Mouse (Mus musculus): Measurements from ENCODE around the gene Camk2n1. TPM values are rescaled to one million over a fixed set of nuclear protein-coding genes. Genes with fewer than 3 reads are reported as not detected.

Camk2n1 gene
- polyA plus RNA-seq, 1 experiment from 2014 or later, result 1.0 TPM

GRCm38 (mm10) chr4:138469080-138469479 is 15.0 kb downstream of the Camk2n1 start:
- peaks cover 29% of the 10 kb centered on the region for H3K4me1 ChIP-seq
- peaks cover 57% of the 10 kb centered on the region for H3K27me3 ChIP-seq (replicated peaks)
- no peak overlapping the region for H3K9ac ChIP-seq
- 5% methylated on average over 7 of the region's 7 CpGs for WGBS
- no peaks in the 10 kb centered on the region for H3K36me3 ChIP-seq
- H3K27ac ChIP-seq (replicated peaks), result 0 out of 2 replicates have a peak overlapping the region, but pooled peaks have one; percentile 7
- H3K4me2 ChIP-seq, result peak overlapping the region; percentile 51
- no peaks in the 10 kb centered on the region for H3K9me3 ChIP-seq
- ATAC-seq (ENCODE audit: extremely low read depth, insufficient number of reproducible peaks, low FRiP score, low TSS enrichment), result no peak
- H3K4me3 ChIP-seq, result 0 out of 2 replicates have a peak overlapping the region, but pooled peaks have one; percentile 8

- Histone ChIP-seq H3K9ac (0 out of 2 replicates have a peak overlapping the region, but pooled peaks have one; percentile 5), H3K4me1 (peaks cover 13% of the 10 kb centered on the region), H3K4me3 (no peak overlapping the region), H3K27me3 (replicated peaks) (peaks cover 66% of the 10 kb centered on the region), H3K9me3 (no peaks in the 10 kb centered on the region), H3K36me3 (no peaks in the 10 kb centered on the region), H3K27ac (replicated peaks) (no peak overlapping the region), H3K4me2 (no peak overlapping the region)
- ATAC-seq (ENCODE audit: extremely low read depth, insufficient number of reproducible peaks, low FRiP score, low TSS enrichment), result no peak
- WGBS, result 56% methylated on average over 7 of the region's 7 CpGs
Observed at GRCm38 (mm10) chr4:138471241-138471640, 17.1 kb downstream of the Camk2n1 start.

DNA sequence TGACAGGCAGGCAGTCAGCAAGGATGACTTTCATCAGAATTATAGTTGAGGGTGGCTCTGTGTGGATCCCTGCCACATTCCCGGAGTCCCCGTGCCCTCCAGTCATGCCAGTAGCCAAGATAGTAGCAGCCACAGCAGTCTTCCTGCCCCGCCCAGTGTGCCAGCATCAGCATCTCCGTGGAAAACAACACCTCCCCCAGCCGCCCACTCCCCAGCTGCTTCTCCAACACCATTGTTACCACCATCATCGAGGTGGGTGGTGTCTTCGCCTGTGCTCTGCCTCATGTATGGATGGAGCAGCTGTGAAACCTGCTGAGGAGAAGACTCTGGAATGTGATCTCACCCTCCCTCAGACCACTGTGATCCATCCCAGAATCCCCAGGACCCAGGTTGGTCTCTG is 25.5 kb downstream of the Camk2n1 start:
- 57% methylated on average over 7 of the region's 7 CpGs for WGBS
- Histone ChIP-seq H3K27me3 (replicated peaks) (peaks cover 48% of the 10 kb centered on the region), H3K4me3 (no peak overlapping the region), H3K9ac (no peak overlapping the region), H3K27ac (replicated peaks) (no peak overlapping the region), H3K36me3 (no peaks in the 10 kb centered on the region), H3K4me2 (no peak overlapping the region), H3K9me3 (no peaks in the 10 kb centered on the region; the same call in 1 of the 2 replicates), H3K4me1 (no peaks in the 10 kb centered on the region)
- no peak for ATAC-seq (ENCODE audit: extremely low read depth, insufficient number of reproducible peaks, low FRiP score, low TSS enrichment)

DNA sequence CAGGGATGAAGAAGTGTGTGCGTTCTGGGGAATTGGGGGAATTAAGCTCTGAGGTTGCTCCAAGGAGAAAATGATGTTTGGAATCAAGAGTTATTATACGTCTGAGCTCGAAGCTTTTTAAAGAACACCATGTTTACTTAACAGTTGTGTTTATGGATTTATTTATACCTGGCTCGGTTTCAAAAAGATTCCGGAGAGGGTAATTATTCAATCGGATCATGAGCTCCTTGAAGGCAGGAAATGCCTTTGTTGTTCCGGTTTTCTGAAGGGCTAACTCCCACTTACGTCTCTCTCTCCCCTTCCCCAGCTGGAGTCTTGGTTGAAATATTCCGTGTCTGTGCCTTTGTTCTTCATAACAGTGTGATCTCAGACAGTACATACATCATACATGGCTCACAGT is 26.8 kb downstream of the Camk2n1 start:
- no peak for ATAC-seq (ENCODE audit: extremely low read depth, insufficient number of reproducible peaks, low FRiP score, low TSS enrichment)
- no peaks in the 10 kb centered on the region for H3K36me3 ChIP-seq
- H3K27ac ChIP-seq (replicated peaks), result no peak overlapping the region
- WGBS, result 49% methylated on average over 9 of the region's 9 CpGs
- H3K9me3 ChIP-seq, result no peaks in the 10 kb centered on the region; the same call in 1 of the 2 replicates
- peaks cover 35% of the 10 kb centered on the region for H3K27me3 ChIP-seq (replicated peaks)
- H3K4me3 ChIP-seq, result no peak overlapping the region
- no peak overlapping the region for H3K9ac ChIP-seq
- H3K4me2 ChIP-seq, result no peak overlapping the region
- no peaks in the 10 kb centered on the region for H3K4me1 ChIP-seq

DNA sequence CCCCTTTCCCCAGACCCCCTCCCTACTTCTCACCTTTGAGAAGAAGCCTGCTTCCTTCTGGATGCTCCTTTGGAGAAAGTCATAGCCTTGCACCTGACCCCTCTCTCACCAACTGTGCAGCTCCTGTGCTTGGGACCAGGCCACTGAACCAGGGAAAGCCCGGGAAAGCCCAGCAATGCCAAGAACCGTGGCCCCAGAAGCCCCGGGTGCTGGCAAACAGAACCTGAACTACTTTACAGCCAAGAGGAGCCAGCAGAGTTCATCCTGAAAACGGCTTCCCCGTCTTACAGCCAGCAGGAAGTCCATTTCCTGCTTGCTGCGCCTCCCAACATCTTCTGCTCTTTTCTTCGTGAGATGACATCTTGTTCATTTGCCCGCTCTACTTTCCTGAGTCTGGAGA is 28.6 kb downstream of the Camk2n1 start:
- ATAC-seq (ENCODE audit: extremely low read depth, insufficient number of reproducible peaks, low FRiP score, low TSS enrichment), result no peak
- WGBS, result 57% methylated on average over 8 of the region's 8 CpGs
- no peaks in the 10 kb centered on the region for H3K4me1 ChIP-seq
- H3K36me3 ChIP-seq, result no peaks in the 10 kb centered on the region
- H3K27ac ChIP-seq (replicated peaks), result no peak overlapping the region
- H3K4me3 ChIP-seq, result no peak overlapping the region
- no peak overlapping the region for H3K4me2 ChIP-seq
- no peak overlapping the region for H3K9ac ChIP-seq
- H3K27me3 ChIP-seq (replicated peaks), result peaks cover 32% of the 10 kb centered on the region
- H3K9me3 ChIP-seq, result no peaks in the 10 kb centered on the region; the same call in 1 of the 2 replicates

DNA sequence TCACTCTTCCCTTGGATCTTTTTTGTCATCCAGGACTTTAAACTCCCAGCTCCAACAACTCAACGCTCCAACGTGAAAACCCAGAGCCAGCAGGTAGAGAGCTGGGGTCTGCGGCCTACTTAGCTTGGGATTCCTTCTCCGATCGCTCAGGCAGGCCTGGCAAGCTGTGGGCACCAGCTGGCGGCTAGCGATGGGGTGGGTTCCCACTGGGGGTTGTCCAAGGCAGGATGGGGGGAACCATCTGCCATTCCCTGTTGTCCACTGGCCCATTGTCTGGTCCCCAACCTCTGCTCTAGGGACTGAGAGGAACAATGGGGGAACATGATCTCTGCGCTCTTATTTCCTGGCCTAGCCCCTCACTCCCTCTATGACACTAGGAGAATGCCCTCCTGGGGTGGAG is 34.1 kb downstream of the Camk2n1 start:
- no peak overlapping the region for H3K27ac ChIP-seq (replicated peaks)
- no peak overlapping the region for H3K9ac ChIP-seq
- H3K9me3 ChIP-seq, result no peaks in the 10 kb centered on the region; the same call in 1 of the 2 replicates
- no peak for ATAC-seq (ENCODE audit: extremely low read depth, insufficient number of reproducible peaks, low FRiP score, low TSS enrichment)
- no peak overlapping the region for H3K4me2 ChIP-seq
- H3K4me1 ChIP-seq, result peaks cover 16% of the 10 kb centered on the region
- WGBS, result 57% methylated on average over 8 of the region's 8 CpGs
- H3K4me3 ChIP-seq, result no peak overlapping the region
- no peaks in the 10 kb centered on the region for H3K36me3 ChIP-seq
- H3K27me3 ChIP-seq (replicated peaks), result peaks cover 21% of the 10 kb centered on the region

DNA sequence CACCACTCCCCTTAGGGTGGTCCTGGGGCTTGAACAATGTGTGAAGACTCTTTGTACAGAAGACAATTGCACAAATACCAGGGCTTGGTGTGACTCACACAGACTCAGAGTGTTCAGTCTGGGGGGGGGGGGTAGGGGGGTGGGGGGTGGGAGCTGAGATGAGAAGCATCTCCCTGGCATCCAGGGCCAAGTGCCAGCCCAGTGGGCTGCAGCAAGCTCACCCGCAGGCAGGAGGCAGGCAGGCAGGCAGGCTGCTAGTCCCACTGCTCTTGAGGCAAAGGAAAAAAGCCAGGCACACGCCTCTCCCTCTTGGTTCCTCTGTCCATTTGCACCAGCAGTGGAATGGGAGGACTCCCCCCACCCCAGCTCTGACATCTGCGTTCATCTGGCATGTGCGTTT is 37.0 kb downstream of the Camk2n1 start:
- Histone ChIP-seq H3K4me2 (no peak overlapping the region), H3K36me3 (no peaks in the 10 kb centered on the region), H3K9me3 (no peaks in the 10 kb centered on the region), H3K27me3 (replicated peaks) (peaks cover 46% of the 10 kb centered on the region), H3K4me3 (no peak overlapping the region), H3K27ac (replicated peaks) (no peak overlapping the region), H3K9ac (no peak overlapping the region), H3K4me1 (peaks cover 45% of the 10 kb centered on the region)
- 76% methylated on average over 4 of the region's 4 CpGs for WGBS
- no peak for ATAC-seq (ENCODE audit: extremely low read depth, insufficient number of reproducible peaks, low FRiP score, low TSS enrichment)

GRCm38 (mm10) chr4:138493161-138494001 is 39.3 kb downstream of the Camk2n1 start:
- no peak overlapping the region for H3K9ac ChIP-seq
- WGBS, result 38% methylated on average over 5 of the region's 5 CpGs
- ATAC-seq (ENCODE audit: extremely low read depth, insufficient number of reproducible peaks, low FRiP score, low TSS enrichment), result peak; percentile 43; the same call in 1 of the 2 replicates
- H3K9me3 ChIP-seq, result no peaks in the 10 kb centered on the region
- H3K27ac ChIP-seq (replicated peaks), result no peak overlapping the region
- no peak overlapping the region for H3K4me2 ChIP-seq
- H3K4me3 ChIP-seq, result no peak overlapping the region
- H3K27me3 ChIP-seq (replicated peaks), result peaks cover 52% of the 10 kb centered on the region
- H3K36me3 ChIP-seq, result no peaks in the 10 kb centered on the region
- peaks cover 54% of the 10 kb centered on the region for H3K4me1 ChIP-seq

GRCm38 (mm10) chr4:138494905-138495304 is 40.8 kb downstream of the Camk2n1 start:
- peaks cover 66% of the 10 kb centered on the region for H3K27me3 ChIP-seq (replicated peaks)
- 29% methylated on average over 5 of the region's 5 CpGs for WGBS
- H3K4me2 ChIP-seq, result no peak overlapping the region
- H3K9me3 ChIP-seq, result no peaks in the 10 kb centered on the region
- ATAC-seq (ENCODE audit: extremely low read depth, insufficient number of reproducible peaks, low FRiP score, low TSS enrichment), result no peak
- H3K4me3 ChIP-seq, result no peak overlapping the region
- no peaks in the 10 kb centered on the region for H3K36me3 ChIP-seq
- no peak overlapping the region for H3K27ac ChIP-seq (replicated peaks)
- peaks cover 44% of the 10 kb centered on the region for H3K4me1 ChIP-seq
- no peak overlapping the region for H3K9ac ChIP-seq

- Histone ChIP-seq H3K27ac (replicated peaks) (no peak overlapping the region), H3K36me3 (no peaks in the 10 kb centered on the region), H3K4me3 (peak overlapping the region; percentile 24), H3K4me1 (peaks cover 44% of the 10 kb centered on the region), H3K27me3 (replicated peaks) (peaks cover 68% of the 10 kb centered on the region), H3K4me2 (peak overlapping the region; percentile 57), H3K9ac (0 out of 2 replicates have a peak overlapping the region, but pooled peaks have one; percentile 28), H3K9me3 (no peaks in the 10 kb centered on the region)
- no peak for ATAC-seq (ENCODE audit: extremely low read depth, insufficient number of reproducible peaks, low FRiP score, low TSS enrichment)
- 6% methylated on average over 13 of the region's 13 CpGs for WGBS
Observed at GRCm38 (mm10) chr4:138495775-138496174, 41.7 kb downstream of the Camk2n1 start.

DNA sequence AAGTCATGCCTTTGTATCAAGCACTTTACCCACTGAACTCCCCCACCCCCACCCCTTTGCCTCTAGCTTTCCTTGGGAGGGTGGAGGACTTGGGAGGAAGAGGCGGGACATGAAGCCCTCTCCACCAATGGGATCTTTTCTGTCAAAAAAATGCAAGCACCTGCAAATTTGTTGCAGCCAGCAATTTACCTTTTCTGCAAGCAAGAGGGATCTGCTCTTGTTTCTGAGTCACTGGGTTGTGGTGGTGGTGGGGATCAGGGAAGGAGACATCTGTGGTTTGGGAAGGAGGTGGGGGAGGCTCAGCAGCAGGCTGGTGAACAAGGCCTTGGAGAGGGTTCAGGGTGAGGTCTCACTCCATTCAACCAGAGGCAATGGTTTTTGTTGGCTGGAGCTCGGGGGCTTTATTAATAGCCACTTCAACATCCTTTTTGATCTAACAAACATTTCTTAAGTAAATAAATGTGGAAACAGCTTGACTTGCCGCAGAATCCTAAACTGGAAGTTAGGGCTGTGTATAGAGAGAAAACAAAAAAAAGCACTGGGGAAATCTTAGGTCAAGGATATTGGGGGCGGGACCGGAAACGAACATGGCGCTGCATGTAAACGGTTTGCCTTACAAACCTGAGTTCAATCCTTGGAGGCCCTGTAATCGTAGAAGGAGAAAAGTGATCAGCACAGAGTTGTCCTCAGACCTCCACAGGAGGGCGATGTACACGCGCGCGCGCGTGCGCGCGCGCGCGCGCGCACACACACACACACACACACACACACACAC is 42.8 kb downstream of the Camk2n1 start:
- WGBS, result 59% methylated on average over 11 of the region's 24 CpGs
- Histone ChIP-seq H3K4me2 (no peak overlapping the region), H3K4me3 (no peak overlapping the region), H3K27ac (replicated peaks) (no peak overlapping the region), H3K4me1 (peaks cover 44% of the 10 kb centered on the region), H3K9me3 (no peaks in the 10 kb centered on the region), H3K27me3 (replicated peaks) (peaks cover 68% of the 10 kb centered on the region), H3K36me3 (no peaks in the 10 kb centered on the region), H3K9ac (no peak overlapping the region)
- no peak for ATAC-seq (ENCODE audit: extremely low read depth, insufficient number of reproducible peaks, low FRiP score, low TSS enrichment)

Measured in heart, embryonic 13.5 days (tissue).